Mouse (Mus musculus) forebrain, embryonic 16.5 days (tissue): ENCODE results near the gene Hist1h1d. TPM values are rescaled to one million over a fixed set of nuclear protein-coding genes. Genes with fewer than 3 reads are reported as not detected.

ENCODE experiments used
- ATAC-seq: fragments of 200-750 bp; cut with Nextera tagmentation; 2 replicates; pipeline ENCODE4 v1.8.0; 2017; ENCODE audit warnings: mild to moderate bottlenecking, moderate library complexity
- H3K27ac ChIP-seq: fragments of 300-500 bp; sonication (generic); 2 replicates; pipeline ENCODE4 v1.5.1; 2014; ENCODE audit warnings: low read length, control low read depth
- H3K27me3 ChIP-seq: fragments of 300-500 bp; sonication (generic); replicated peaks from 2 replicates; pipeline ENCODE4 v1.6.1; 2014; ENCODE audit warnings: low read length; ENCODE audit not compliant: control insufficient read depth, insufficient read depth
- H3K36me3 ChIP-seq: fragments of 300-500 bp; sonication (generic); 2 replicates; pipeline ENCODE4 v1.6.1; 2014; ENCODE audit not compliant: control insufficient read depth, insufficient read depth
- H3K4me1 ChIP-seq: fragments of 300-500 bp; sonication (generic); replicated peaks from 2 replicates; pipeline ENCODE4 v1.6.1; 2014; ENCODE audit warnings: low read length; ENCODE audit not compliant: control insufficient read depth, insufficient read depth
- H3K4me2 ChIP-seq: fragments of 300-500 bp; sonication (generic); 2 replicates; pipeline ENCODE4 v1.6.1; 2014; ENCODE audit warnings: mild to moderate bottlenecking, low read length, control low read depth
- H3K4me3 ChIP-seq: fragments of 300-500 bp; sonication (generic); replicated peaks from 2 replicates; pipeline ENCODE4 v1.5.1; 2014; ENCODE audit warnings: mild to moderate bottlenecking, low read length, control low read depth
- H3K9ac ChIP-seq: fragments of 300-500 bp; sonication (generic); replicated peaks from 2 replicates; pipeline ENCODE4 v1.6.1; 2014; ENCODE audit warnings: low read depth, low read length, control low read depth
- H3K9me3 ChIP-seq: fragments of 300-500 bp; sonication (generic); 2 replicates; pipeline ENCODE4 v1.6.1; 2016; ENCODE audit warnings: low read length; ENCODE audit not compliant: control insufficient read depth
- WGBS: fragments of 180-500 bp; shearing (Covaris S2); extraction: QIAGEN DNeasy Blood & Tissue Kit; methylation state at CpG from one replicate; pipeline ENCODE4 v1.1.7; 2014; 5-methylcytosine and 5-hydroxymethylcytosine counted together
- polyA plus RNA-seq: library from polyadenylated mRNA; unstranded; fragments of >200 nt; fragmentation: Nextera tagmentation; extraction: Ambion mirVana; gene quantifications from 2 replicates; pipeline ENCODE4 v1.2.1, GENCODE M21; 2015

Gene Hist1h1d
- 0.15 and 0.22 TPM in 2 replicates for polyA plus RNA-seq

DNA sequence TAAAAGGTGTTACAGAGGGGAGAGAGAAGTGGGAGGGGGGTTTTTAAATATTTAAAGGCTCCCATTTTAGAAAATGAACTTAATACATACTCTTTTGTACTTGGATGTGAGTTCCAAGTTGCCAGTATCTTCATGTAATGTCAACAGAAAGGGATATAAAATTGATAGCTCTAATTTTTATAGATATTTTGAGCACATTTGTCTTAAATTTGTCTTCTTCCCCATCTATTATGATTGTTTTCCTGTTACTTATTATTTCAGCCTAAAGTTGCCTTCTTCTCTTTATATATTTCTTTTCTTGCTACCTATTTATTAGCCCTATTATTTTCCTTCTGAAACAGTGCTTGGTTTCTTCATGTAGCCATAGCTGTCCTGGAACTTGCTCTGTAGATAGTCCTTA is at the start of gene Hist1h1d:
Gene Hist1h1d (plus strand): TSS at position 301 of the 400 bp plus-strand sequence.
- ATAC-seq, result no peak
- Histone ChIP-seq H3K27ac (peak within 1 kb of the TSS; percentile 80), H3K36me3 (no peaks in the 10 kb centered on the region), H3K27me3 (no peaks in the 10 kb centered on the region), H3K9ac (no peak within 1 kb of the TSS), H3K4me3 (no peak within 1 kb of the TSS), H3K9me3 (no peaks in the 10 kb centered on the region), H3K4me2 (peak within 1 kb of the TSS; percentile 62), H3K4me1 (peaks cover 16% of the 10 kb centered on the region)

DNA sequence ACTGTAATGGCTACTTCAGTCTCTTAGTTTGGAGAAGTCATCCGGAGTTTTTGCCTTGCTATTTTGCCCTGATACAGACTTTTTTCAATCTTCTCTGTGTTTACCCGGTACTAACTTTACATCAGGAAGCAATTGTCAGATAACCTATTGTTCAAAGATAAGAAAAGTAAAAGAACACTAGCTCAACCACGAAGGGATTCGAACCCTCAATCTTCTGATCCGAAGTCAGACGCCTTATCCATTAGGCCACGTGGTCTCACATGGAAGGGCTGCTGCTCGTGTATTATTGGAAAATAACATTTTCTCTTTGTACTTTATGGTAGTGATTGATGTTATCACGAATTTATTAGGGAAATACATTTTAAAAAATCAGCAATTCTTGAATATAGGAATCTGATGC is 49.3 kb upstream of the Hist1h1d start:
- Histone ChIP-seq H3K4me2 (no peak overlapping the region; the same call in 1 of the 2 replicates), H3K9ac (no peak overlapping the region), H3K9me3 (no peaks in the 10 kb centered on the region), H3K27me3 (no peaks in the 10 kb centered on the region), H3K4me3 (no peak overlapping the region), H3K4me1 (peaks cover 5% of the 10 kb centered on the region; the same call in 1 of the 2 replicates), H3K27ac (no peak overlapping the region), H3K36me3 (no peaks in the 10 kb centered on the region)
- WGBS, result 1% methylated on average over 9 of the region's 9 CpGs
- ATAC-seq, result 0 out of 2 replicates have a peak, but pooled peaks have one; percentile 57

DNA sequence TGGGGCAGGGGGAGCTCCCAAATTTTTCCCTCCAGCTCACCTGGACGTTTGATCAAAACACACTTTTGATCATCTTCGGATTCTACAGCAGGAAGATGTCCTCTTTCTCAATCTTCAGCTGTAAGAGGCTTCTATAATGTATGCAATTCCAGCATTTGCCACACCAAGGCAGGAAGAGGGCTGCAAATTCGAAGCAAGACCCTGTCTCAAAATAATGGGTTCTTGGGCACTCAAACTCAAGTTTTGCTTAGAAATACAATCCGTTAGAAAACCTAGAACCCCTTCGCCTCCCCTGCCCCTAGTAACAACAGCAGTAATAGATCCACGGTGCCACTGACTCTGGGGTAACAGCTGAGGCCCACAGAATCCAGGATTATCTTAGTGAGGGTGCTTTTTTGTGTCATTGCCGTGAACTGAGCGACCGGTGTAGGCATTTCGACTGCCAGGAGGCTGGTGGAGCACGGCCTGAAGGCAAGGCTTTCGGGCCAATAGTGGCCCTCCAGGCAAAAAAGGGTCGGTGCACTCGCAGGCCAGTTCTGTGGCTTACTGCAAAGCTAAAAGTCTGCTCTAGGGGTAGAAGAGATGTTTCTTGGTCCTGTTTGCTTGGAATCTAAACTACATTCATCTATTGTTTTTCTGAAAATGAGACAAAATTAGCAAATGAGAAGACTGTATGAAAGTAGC is 47.3 kb upstream of the Hist1h1d start:
- 9% methylated on average over 14 of the region's 14 CpGs for WGBS
- no peak overlapping the region for H3K4me2 ChIP-seq
- no peaks in the 10 kb centered on the region for H3K36me3 ChIP-seq
- H3K4me3 ChIP-seq, result no peak overlapping the region
- no peaks in the 10 kb centered on the region for H3K9me3 ChIP-seq
- no peak overlapping the region for H3K27ac ChIP-seq
- H3K9ac ChIP-seq, result no peak overlapping the region
- H3K4me1 ChIP-seq, result peaks cover 5% of the 10 kb centered on the region; the same call in 1 of the 2 replicates
- no peak for ATAC-seq
- no peaks in the 10 kb centered on the region for H3K27me3 ChIP-seq

DNA sequence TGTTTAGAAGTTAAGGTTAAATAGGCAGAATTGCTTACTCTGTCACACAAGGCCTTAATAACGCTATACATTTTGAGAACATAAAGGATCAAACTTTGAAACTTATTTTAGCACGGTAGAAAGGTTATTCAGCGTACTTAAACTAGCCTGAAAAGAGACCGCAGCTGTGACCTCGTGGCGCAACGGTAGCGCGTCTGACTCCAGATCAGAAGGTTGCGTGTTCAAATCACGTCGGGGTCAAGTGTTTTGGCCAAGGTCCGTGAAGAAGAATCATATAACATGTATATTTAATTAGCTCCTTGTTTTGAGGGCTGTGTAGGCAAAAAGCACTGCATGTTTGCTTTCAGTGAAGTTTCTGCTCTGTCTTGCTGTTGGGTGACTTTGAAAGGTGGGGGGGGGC is 46.7 kb upstream of the Hist1h1d start:
- Histone ChIP-seq H3K4me1 (peaks cover 5% of the 10 kb centered on the region; the same call in 1 of the 2 replicates), H3K4me2 (no peak overlapping the region), H3K9ac (no peak overlapping the region), H3K27ac (no peak overlapping the region), H3K9me3 (no peaks in the 10 kb centered on the region), H3K36me3 (no peaks in the 10 kb centered on the region), H3K4me3 (no peak overlapping the region), H3K27me3 (no peaks in the 10 kb centered on the region)
- ATAC-seq, result no peak
- 11% methylated on average over 13 of the region's 13 CpGs for WGBS

DNA sequence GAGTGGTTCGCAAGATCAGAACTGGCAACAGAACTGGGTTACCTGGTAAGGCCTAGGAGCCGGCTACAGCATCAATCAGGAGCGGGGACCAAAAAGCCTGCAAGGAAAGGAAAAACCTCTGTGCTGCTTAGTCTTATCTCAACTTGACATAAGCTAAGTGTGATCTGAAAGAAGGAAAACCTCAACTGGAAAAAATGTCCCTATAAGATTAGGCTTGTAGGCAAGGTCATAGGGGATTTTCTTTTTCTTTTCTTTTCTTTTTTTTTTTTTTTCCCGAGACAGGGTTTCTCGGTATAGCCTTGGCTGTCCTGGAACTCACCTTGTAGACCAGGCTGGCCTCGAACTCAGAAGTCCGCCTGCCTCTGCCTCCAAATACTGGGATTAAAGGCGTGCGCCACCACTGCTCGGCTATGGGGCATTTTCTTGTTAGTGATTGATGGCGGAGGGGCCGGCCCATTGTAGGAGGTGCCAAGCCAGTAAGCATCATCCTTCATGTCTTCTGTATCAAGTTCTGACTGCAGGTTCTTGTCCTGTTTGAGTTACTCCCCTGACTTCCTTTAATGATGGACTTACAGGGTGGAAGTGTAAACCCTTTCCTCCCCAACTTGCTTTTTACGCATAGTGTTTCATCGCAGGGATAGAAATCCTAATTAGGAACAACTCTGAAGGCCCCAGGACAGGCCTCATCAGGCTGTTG is 46.1 kb upstream of the Hist1h1d start:
- no peak overlapping the region for H3K27ac ChIP-seq
- H3K9ac ChIP-seq, result no peak overlapping the region
- no peak for ATAC-seq
- peaks cover 5% of the 10 kb centered on the region; the same call in 1 of the 2 replicates for H3K4me1 ChIP-seq
- no peak overlapping the region for H3K4me3 ChIP-seq
- 24% methylated on average over 14 of the region's 14 CpGs for WGBS
- no peaks in the 10 kb centered on the region for H3K27me3 ChIP-seq
- H3K4me2 ChIP-seq, result no peak overlapping the region
- no peaks in the 10 kb centered on the region for H3K36me3 ChIP-seq
- no peaks in the 10 kb centered on the region for H3K9me3 ChIP-seq

DNA sequence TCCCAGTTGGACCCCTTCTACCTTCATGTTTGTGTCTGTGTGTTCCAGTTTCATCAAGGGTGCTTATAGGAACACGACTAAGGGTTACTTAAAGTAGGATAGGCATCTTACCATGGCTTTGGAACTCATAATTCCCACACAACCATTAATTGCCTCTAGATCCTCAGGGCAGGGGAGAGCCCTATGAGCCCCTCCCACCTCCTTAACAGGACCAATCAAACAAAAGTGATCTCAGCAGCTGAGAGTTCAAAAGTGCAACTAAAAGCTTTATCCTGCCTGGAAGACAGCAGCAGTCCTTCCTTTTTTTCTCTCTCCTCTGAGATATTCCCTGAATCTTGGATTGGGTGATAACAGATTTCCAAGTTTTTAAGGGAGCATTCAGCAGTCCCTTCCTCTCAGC is 42.9 kb upstream of the Hist1h1d start:
- Histone ChIP-seq H3K9me3 (no peaks in the 10 kb centered on the region), H3K4me3 (no peak overlapping the region), H3K9ac (no peak overlapping the region), H3K27me3 (no peaks in the 10 kb centered on the region), H3K36me3 (no peaks in the 10 kb centered on the region), H3K4me2 (no peak overlapping the region), H3K4me1 (peaks cover 5% of the 10 kb centered on the region; the same call in 1 of the 2 replicates), H3K27ac (no peak overlapping the region)
- no peak for ATAC-seq
- WGBS, result 59% methylated on average over 1 of the region's 1 CpGs

DNA sequence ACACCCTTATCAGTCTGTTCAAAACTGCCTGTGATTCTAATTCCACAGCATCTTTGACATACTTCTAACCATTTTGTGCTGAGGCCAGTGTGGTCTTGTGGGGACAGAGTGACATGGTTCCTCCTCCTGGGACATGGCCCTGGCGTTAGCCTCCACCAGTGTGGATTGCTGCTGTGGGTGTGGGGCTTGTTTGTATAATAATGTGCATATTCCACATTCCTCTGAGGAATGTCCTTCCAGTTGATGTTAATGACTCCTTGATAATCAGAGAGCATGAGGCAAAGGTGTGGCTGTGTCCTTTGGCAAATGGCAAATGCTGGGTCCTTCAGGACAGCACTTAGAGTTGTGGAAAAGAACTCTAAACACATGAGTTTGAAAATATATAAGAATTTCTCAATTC is 39.5 kb upstream of the Hist1h1d start:
- H3K4me3 ChIP-seq, result no peak overlapping the region
- ATAC-seq, result no peak
- no peaks in the 10 kb centered on the region for H3K36me3 ChIP-seq
- H3K4me2 ChIP-seq, result no peak overlapping the region
- no peaks in the 10 kb centered on the region for H3K9me3 ChIP-seq
- H3K9ac ChIP-seq, result no peak overlapping the region
- no peak overlapping the region for H3K27ac ChIP-seq
- H3K27me3 ChIP-seq, result no peaks in the 10 kb centered on the region
- H3K4me1 ChIP-seq, result peaks cover 7% of the 10 kb centered on the region
- 91% methylated on average over 1 of the region's 1 CpGs for WGBS

DNA sequence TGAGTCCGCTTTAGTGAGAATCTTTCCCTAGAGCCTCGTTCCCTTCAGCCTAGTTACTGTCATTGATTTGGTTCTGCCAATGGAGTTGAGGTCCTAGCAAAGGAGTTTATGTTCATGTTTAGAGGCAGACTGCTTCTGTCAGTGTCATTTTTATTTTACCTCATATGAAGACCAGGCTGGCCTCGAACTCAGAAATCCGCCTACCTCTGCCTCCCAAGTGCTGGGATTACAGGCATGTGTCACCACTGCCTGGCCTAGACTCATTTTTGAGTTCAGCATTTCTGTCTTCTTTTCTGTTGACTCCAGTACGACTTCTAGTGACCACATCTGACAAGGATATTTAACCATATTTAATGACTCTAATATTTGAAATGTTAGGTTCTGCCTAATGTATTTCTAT is 37.8 kb upstream of the Hist1h1d start:
- Histone ChIP-seq H3K27ac (no peak overlapping the region), H3K4me1 (peaks cover 7% of the 10 kb centered on the region), H3K27me3 (no peaks in the 10 kb centered on the region), H3K9me3 (no peaks in the 10 kb centered on the region), H3K4me3 (no peak overlapping the region), H3K9ac (no peak overlapping the region), H3K36me3 (no peaks in the 10 kb centered on the region), H3K4me2 (no peak overlapping the region)
- no peak for ATAC-seq
- WGBS, result 78% methylated on average over 5 of the region's 5 CpGs

DNA sequence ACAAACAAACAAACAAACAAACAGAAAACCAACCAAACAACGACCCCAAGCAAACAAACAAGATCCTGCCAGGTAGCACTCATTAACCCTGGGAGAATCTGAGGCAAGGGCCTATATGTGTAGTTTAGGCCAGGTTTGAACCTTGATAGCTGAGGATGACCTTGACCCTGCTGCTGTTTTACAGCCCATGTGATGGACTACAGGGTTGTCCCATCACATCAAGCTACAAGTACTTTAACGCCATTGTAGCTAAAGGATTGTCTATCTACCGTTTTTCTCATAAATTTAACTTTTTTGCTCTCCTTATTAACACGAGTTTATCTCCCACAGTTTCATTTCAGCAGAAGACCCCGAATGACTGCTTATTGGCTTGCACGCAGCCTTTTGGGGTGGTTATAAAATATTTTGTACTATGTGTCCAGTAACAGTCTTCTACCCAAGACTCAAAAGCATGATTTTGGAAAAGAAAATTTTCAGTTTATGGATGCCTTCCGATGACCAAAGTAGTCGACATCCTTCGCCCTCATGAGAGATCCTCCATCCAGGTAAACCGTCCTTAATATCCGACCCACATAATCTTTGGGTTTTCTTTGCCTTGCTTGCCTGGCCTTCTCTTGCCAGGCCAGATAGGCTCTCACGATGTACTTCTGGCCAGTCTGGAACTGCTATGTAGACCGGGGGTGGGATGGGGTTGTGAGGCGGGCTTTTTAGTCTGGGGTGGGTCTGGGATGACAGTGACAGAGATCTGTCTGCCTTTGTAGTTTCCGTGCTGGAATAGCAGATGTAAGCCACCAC is 37.0 kb upstream of the Hist1h1d start:
- Histone ChIP-seq H3K9me3 (no peaks in the 10 kb centered on the region), H3K27ac (no peak overlapping the region), H3K4me2 (peak overlapping the region; percentile 67), H3K36me3 (no peaks in the 10 kb centered on the region), H3K4me1 (peaks cover 7% of the 10 kb centered on the region), H3K9ac (peak overlapping the region; percentile 53), H3K27me3 (no peaks in the 10 kb centered on the region), H3K4me3 (peak overlapping the region; percentile 41)
- ATAC-seq, result no peak
- 53% methylated on average over 15 of the region's 15 CpGs for WGBS
